Mouse (Mus musculus) spleen, postnatal 0 days (tissue): ENCODE data around the gene Fgf14. TPM values are rescaled to one million over a fixed set of nuclear protein-coding genes. Genes with fewer than 3 reads are reported as not detected.

ENCODE experiments used
- polyA plus RNA-seq: library from polyadenylated mRNA; unstranded; fragments of >200 nt; fragmentation: Nextera tagmentation; extraction: Ambion mirVana; gene quantifications from 2 replicates; pipeline ENCODE4 v1.2.1, GENCODE M21; 2015

The Fgf14 gene
- polyA plus RNA-seq = 0.05 TPM in 1 of 2 replicates, not detected in the other

GRCm38 (mm10) chr14:124676506-124677177, at the start of gene Fgf14:
Fgf14 (minus strand) TSS chr14:124677127.

